Mouse (Mus musculus): ENCODE data around the gene Cgrrf1.
"Not testable (repeated sequence)": the region's sequence is repeated elsewhere in the genome, so short reads cannot be mapped to it uniquely, and the experiment has no call there.

Gene Cgrrf1

DNA sequence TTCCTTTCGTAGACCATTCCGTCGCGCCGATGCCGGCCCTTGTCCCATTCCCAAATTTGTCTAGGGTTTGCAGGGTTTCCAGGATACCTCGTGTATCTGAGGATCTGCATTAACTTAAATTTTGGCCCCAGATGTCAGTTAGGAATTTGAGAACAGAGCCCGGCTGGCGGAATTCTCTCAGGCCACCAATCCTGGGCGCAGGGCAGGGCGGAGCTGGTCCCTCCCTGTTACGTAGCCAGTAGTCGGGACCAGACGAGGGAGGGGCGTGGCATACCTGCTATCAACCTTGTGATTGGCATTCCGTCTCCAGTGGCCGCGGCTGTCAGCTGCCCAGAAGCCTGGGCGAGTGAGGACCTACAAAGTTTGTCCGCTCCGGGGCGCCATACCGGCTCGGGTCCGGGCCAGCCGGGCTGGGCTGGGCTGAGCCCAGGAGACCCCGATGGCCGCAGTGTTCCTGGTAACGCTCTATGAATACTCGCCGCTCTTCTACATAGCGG, at the start of gene Cgrrf1:
Gene Cgrrf1, plus strand, starts transcription at position 289 of the 497 bp plus-strand sequence.
- DNase-seq = peak; percentile 96

DNA sequence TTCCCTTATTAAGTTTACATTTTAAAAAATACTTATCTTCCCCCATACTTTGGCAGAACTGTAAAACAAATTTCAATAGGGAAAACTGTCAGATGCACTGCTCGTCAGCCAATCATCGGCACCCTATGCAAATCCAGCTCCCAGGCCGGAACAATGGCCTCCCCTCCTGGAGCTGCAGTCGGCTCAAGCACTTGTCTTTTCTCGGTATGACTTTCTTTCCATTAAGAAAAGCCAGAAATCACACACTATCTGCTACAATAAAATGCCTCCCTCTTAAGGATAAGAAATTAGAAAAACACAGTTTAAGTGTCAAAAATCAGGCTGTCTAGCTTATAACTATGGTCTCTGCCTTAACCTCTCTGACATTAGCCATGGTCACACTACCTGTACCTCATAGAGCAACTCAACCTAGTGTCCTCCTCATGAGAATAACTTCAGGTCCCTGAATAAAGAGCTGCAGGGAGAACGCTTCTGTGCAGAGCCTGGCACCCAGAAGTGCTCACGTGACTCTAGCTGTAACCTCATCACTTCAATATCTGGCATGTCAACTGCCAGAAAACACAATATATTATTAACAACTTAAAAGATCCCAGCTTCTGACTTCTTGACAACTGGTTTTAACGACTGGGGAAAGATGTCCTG, 49.6 kb upstream of the Cgrrf1 start:
- DNase-seq = no peak

DNA sequence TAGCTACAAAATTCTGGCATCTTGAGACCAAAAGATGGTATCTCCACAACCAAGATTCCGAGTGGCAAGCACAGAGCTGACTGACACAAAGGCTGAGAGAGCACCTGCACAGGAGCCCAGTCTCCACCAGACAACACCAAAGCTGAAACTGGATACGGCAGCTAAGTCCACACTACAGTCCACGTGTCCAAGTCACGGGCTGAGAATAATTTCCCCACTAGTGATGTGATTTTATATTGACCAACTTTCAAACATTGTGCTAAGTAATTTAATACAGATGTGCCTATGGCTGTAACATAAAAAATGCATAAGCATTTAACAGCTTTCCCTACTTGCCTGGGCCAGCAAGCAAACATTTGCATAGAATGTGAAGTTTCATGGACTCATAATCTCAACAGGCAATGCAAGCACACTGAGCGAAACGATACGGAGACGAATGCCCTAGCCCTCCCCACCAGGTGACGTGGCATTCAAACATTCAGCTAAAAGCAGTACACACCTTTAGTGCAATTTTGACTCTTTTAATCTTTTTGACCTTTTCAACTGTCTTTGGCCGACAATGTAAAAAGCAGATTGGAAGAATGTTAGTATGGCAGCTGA, 48.5 kb upstream of the Cgrrf1 start:
- no peak for DNase-seq

DNA sequence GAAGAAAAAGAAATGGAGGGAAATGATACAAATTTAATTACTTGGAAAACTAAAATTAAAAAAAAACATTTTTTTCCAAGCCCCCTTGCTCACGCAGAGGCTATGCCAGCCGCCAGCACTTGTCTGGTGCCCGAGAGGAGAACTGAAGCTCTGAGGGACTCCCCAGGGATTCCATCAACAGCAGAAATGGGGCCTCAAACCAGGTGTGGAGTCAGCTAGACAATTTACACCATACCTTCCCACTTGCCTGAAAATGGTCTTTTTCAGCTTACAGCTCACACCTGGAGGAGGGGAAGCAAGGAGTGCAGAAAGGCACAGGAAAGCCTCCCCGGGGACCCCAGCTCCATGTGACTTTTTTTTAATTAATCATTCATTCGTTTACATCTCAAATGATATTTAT, 46.7 kb upstream of the Cgrrf1 start:
- no peak for DNase-seq

DNA sequence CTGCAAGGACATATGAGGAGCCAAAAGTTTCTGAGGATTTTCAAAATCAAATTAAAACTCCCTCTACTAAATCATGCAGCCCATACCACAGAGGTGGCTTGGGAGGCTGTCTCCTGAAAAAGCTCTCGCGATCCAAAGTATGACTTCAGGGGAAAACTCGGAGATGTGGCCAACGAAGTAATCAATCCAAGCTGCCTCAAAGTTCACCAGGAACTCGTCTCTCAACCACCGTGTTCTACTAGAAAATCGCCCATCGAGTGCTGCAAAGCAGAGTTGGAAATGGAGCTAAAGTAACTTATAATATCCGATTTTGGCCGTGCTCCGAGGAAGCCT, 44.5 kb upstream of the Cgrrf1 start:
- no peak for DNase-seq

DNA sequence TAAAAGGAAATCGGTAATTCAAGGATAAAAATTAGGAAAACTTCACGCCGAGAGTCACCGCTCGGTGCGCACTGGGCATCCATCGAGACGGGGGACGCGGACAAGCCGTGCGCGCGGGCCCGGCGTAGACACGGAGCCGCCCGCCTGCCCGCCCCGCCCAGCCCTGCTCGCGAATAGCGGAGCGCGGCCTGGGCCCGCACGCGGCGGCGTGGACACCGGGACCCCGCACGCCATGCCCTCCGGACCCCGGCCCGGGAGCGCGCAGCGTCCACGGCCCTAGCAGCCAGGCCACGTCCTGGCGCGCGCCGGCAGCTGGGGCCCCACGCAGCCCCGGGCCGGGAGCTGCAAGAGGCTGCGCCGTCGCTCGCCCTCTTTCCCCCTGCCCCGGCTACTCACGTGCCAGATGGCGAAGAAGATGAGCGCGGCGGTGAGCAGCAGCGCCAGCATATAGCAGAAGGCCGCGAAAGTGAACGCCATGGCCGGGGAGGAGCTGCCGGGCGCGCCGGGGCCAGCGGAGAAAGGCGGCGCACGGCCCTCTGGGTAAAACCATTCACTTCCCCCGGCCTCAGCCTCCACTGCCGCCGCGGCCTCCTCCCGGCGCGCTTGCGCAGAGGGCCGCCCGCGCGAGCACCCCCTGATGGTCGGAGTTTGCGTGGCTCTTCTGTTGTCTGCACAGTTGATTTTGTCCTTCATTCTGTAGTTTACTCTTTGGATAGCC, 44.0 kb upstream of the Cgrrf1 start, which contains the start of gene Cnih1:
Gene Cnih1, minus strand, starts transcription at position 625 of the 718 bp plus-strand sequence.
- peak; percentile 92 for DNase-seq

DNA sequence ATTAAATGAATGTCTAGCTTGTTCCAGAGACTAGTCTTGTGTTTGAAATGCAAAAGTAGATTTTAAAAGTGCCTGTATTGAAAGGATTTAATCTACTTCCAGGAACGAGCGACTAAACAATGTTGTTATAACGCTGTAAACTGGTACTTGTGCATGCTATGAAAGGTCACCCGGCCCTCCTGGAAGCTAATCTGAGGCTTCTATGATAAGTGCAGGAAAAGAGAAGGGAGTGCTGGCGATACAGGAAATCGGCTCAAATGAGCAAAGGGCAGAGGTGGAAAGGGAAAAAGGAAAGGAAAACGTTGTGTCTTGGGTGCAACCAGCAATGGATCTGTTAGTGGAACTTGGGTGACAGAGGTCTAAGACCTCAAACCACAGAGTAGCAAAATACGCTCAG, 43.4 kb upstream of the Cgrrf1 start:
- peak; percentile 11 for DNase-seq

DNA sequence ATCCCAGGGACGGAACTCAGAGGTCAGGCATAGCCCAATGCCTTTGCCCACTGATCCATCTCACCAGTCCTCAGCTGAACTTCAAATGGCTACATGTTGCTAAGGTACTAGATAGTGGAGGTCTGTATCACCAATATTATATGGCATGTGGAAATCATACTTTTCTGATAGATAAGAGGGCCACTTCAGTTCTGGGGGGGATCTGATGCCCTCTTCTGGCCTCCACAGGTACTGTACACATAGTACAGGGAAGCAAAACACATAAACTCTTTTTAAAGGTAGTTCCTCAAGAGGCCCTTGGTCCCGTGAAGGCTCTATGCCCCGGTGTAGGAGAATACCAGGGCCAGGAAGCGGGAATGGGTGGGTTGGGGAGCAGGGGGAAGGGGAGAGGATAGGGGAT, 41.6 kb upstream of the Cgrrf1 start:
- no peak for DNase-seq

DNA sequence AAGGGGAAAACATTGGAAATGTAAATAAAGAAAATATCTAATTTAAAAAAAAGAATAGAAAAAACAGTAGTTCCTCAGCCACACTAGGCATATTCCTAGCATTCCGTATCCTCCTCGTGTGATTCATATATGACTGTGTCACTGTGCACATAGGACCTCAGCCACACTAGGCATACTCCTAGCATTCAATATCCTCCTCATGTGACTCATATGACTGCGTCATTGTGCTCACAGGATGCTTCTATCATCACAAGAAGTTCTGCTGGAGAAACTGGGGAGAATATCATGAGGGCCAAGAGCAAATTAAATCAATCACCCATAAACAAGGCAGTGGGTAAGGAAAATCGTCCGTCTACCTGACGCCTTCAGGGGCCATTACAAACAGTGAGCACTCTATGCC, 41.2 kb upstream of the Cgrrf1 start:
- no peak for DNase-seq

DNA sequence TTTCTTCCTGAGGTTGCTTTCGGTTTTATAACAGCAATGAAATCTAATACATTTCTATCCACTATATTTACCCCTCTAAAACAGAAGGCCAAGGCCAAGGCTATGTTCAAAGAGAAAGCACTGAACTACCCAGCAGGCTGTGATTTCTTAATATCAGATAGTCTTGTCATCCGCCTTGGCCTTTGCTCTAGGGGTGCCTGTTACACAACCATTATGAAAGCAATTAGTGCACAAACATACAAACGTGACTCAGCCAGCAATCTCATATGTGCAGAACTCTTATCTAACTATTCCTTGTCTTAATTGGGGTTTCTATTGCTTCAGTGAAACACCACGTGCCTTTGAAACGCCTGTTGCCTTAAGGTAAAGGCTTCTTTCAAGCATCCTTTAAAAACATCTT, 37.8 kb upstream of the Cgrrf1 start:
- DNase-seq = no peak

DNA sequence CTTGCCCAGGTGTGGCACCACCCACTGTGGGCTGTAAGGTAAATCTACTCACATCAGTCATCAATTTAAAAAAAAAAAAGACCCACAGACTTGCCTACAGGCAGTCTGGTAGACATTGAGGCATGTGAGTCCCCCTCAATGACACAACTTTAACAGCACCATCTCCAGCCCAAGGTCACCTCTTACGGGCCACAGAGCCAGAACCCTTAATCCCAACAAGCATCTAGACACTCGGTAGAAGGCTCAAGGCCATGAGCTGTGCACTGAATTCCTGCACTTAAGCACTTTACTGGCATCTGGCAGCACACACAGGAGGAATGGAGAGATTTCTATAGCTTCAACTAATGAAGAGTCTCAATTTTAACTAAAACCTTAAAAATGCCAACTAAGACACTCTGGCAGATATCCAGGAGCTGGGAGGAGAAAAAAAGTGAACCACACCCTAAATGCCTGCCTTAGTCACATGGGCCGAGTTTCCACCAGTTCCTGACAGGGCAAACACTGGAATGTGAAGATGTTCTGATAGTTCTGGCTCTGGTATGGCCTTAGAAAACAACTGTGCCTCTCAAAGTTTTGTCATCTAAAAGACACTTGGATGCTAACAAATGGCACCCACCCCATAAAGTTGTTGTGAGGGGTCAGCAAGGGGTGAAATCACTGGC, 31.1 kb upstream of the Cgrrf1 start:
- no peak for DNase-seq

DNA sequence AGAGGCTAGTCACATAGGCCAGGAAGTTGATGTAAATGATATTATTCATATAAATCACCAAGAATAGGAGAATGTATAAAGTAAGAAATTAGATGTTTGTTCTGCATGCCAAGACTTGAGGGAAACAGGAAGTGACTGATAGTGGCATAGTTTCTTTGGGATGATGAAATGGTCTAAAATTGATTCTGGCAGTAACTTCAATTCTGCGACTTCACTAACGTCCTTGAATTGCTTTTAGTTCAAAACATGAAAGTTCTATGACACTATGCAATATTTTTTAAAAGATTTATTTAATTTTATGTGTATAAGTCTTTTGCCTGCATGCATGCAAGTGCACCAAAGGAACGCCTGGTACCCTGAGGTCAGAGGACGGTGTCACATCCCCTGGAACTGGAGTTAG, 28.7 kb upstream of the Cgrrf1 start:
- no peak for DNase-seq

DNA sequence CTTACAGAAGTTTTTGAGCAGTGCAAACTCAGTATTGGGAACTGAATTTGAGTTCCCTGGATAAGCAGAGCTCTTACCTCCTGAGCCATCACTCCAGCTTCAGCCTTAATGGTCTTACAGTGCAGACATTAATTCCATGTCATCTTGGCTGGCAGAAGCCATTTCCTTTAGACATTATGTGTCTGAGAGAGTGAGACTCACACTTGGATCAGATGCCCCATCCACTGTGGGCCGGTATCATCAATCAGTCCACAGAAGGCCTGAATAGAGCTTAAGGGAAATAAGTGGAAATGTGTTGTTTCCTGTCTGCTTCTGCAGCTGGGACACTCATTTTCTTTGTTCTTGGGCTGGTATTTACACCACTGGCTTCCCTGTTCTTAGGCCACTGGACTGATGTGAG, 28.1 kb upstream of the Cgrrf1 start:
- DNase-seq = no peak

DNA sequence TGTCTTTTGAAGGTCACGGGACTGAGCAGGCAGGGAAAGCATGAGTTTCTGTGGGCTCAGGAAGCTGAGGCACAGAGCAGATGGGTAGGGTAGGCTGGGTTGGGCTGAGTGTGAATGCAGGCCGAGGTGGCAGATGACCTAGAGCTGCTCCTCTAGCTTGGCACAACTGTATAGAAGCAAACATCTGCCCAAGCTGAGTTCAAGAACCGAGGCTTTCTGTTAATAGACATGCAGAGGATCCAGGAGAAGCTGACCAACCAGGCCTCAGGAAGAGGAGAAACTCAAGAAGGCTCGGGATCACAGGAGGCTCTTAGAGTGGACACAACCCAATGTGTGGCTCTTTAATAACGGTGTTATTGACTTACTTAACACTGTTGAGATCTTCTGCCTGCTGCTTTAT, 25.7 kb upstream of the Cgrrf1 start:
- no peak for DNase-seq

DNA sequence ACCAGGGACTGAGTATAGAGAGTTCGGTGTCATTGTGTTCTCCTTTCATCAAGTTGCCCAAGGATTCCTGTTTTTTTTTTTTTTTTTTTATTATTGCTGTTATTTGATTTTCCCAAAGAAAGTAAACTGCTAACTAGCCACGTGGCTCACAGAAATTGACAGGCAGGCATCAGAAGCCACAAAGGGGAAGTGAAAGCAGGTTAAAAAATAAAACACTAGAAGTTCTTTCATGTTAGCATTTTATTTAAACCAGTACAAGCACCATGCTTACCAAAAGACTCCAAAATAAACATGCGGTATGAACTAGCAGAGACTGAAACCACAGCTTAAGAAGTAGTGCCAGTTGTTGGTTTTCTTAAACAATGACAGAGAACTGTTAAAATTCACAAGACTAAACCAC, 24.0 kb upstream of the Cgrrf1 start:
- no peak for DNase-seq

DNA sequence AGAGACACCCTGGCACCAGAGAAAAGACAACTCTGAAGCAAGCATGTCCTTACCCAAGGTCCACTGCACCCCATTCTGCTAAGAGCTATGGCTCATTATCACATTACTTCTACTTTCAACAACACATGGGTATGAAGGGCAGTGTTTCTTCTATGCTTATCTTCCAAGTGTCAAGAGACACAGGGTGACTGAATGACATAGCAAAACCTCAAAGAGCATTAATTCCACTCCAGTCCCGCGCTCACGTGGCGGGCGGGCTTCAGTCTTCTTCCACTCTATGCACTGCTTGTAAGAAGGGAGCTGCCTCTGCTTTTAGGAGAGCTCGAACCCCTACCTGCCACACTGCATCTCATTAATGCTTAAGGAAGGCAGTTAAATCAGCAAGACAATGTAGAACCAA, 16.3 kb upstream of the Cgrrf1 start:
- DNase-seq = no peak

DNA sequence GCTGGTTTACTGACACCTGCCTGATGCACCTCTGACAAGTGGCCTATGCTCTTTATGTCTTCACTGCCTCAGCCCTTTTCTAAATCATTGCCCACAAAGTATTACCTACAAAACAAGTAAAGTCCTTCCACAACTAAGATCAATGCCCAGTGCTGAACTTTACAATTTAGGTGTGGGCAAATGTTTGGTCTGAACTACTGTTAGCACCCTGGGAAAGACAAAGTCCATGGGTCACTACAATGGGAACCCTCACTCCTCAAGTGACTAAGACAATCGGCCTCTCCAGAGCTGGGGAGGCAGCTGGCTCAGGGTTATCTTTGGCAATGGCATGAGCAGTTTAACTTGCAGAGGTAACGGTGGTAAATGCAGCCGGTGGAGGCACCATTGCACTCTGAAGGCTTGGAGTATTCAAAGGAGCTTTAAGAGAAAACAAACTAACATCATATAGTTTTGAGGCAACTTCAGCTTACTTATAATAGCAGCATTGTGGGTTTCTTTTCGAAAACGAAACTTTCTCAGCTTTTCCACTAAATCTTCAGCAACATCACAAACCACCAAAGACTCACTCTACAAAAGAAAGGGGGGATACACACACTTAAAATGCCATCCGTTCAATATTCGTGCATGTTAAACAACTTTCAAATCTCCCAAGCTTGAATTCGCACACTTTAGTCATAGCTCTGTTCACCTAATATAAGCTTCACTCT, 14.9 kb upstream of the Cgrrf1 start:
- no peak for DNase-seq

DNA sequence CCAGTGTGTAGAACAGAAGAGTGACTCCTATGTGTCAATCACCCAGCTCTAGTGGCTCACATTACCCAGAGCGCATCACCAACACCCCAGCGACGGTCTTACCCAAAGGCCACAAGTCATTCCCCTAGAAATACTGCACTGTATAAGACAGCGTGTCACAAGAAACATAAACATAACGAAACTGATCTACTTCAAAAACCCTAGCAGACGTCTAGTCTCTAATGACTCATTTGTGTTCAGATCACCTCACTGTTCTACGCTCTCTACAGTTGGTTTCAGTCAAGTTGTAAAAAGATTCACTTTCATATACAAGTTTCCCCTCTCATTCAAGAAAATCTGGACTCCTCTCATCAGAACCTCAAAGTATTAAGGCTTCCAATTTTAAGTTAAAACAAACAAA, 13.2 kb upstream of the Cgrrf1 start:
- no peak for DNase-seq

DNA sequence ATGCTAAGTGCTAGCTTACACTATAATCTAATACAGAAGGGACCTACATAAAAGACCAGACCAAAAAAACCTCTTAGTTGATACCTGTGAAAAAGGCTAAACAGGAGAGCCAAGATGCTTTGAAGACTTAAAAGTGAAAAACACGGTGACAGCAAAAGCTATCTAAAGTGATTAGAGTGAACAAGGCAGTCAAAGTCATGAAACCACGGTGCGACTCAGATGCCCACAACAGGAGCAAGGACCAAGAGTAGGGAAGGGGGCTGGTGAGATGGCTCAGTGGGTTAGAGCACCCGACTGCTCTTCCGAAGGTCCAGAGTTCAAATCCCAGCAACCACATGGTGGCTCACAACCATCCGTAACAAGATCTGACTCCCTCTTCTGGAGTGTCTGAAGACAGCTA, 12.0 kb upstream of the Cgrrf1 start:
- DNase-seq = not testable (repeated sequence)

DNA sequence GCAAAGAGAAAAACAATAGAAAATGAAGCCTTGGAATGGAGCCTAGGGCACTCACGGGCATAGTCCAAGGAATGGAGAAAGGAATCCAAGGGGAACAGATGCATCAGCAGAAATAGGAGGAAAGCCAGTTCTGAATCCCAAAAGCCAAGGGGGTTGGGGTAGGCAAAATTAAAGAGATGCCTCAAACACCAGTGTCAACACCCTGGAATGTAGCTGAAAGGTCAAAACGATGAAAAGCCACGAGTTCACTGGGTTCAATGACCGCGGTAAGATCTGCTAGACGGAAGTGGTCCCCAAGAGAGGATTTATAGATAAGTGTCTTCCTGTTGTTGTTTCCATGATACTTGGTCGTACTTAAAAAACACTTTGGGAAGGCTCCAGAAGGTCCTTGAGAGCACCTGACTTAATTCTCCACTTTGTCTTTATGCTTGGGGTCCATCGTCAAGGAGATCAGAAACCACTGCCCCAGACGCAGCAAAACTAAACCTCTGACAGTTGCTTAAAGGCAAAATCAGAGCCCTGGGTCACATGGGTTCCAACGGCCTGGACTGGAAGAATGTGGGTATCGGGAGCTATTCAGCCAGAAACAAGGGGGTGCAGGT, 10.6 kb upstream of the Cgrrf1 start:
- DNase-seq = no peak

DNA sequence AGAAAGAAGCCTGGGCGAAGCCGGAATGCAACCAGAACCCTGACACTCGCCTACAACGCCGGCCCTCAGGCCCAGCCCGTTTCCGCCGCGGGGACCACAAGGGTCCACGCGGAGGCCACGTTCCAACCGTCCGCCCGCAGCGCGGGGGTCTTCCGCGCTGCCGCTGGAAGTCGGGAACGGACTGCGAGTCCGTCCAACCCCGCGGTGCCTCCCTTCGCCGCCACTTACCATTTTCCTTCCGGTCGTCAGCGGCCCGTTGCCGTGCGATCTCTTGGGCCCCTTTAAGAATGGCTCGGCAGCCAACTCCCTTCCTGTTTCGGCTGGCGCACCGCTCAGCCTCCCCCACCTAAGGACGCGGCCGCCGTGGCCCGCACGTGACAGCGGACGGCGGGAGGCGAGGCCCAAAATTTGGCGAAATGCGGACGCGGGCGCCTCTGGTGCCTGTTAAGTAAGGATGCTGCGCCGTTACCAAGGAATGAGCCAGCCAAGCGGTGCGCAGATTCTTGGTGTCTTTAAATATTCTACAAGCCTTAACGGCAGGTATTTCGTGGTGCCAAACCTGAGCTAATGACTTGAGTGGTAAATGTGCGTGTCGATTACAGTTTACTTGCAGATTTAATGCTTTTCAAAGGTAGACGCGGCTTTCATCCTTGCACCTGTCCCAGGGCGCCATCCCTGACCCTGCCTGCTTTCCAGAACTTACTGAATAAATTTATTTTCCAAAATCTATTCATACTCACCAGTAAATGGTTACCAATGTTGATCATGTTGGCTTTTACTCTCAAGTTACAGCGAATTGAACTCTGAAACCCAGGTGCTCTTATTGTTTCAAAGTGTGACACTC, 9.8 kb upstream of the Cgrrf1 start, which contains the start of gene Gmfb:
Gene Gmfb, minus strand, starts transcription at position 370 of the 844 bp plus-strand sequence.
- DNase-seq = peak; percentile 96

DNA sequence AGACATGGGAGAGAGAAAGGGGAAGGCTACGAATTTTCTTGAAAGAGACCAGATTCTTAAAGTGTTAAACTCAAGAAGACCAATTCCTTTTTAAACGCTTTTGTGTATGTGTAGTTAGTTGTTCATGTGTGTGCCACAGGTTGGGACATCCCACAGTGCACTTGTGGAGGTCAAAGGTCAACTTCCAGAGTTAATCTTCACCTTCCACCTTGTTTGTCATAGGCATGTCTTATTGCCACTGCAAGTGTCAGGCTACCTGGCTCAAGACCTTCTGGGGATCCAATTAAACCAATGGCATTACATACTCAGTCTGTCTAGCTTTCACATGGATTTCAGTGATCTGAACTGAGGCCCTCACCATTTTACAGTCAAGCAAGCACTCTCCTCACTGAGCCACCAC, 7.9 kb upstream of the Cgrrf1 start:
- DNase-seq = no peak
